Mouse (Mus musculus): ENCODE data around the gene Susd2. TPM values are rescaled to one million over a fixed set of nuclear protein-coding genes. Genes with fewer than 3 reads are reported as not detected.

Gene Susd2
- polyA plus RNA-seq, 1 experiment = 11.1 TPM

- H3K27ac ChIP-seq (ENCODE audit: control insufficient read depth, insufficient read depth, low read length) = no peak overlapping the region
- WGBS = 97% methylated on average over 7 of the region's 7 CpGs
- peaks cover 12% of the 10 kb centered on the region for H3K4me1 ChIP-seq (replicated peaks; ENCODE audit: control insufficient read depth, insufficient read depth, low read length)
- H3K4me3 ChIP-seq (ENCODE audit: control insufficient read depth, insufficient read depth, low read length) = no peak overlapping the region
- TF ChIP-seq POLR2A (IDR thresholded peaks at IDR 0.05; ENCODE audit: control insufficient read depth, extremely low read depth, insufficient read depth, low read length, poor library complexity) = no peak
- no peak for TF ChIP-seq CTCF (IDR thresholded peaks at IDR 0.05; ENCODE audit: borderline replicate concordance, control insufficient read depth, extremely low read depth, insufficient read depth, low read length, poor library complexity)
- no peak for DNase-seq
- H3K27me3 ChIP-seq (ENCODE audit: control insufficient read depth, insufficient read depth, low read length) = no peaks in the 10 kb centered on the region
- H3K36me3 ChIP-seq (ENCODE audit: control insufficient read depth, insufficient read depth, low read length) = no peaks in the 10 kb centered on the region
These were observed 2.0 kb downstream of the Susd2 start for GRCm38 (mm10) chr10:75641721-75642222.

DNA sequence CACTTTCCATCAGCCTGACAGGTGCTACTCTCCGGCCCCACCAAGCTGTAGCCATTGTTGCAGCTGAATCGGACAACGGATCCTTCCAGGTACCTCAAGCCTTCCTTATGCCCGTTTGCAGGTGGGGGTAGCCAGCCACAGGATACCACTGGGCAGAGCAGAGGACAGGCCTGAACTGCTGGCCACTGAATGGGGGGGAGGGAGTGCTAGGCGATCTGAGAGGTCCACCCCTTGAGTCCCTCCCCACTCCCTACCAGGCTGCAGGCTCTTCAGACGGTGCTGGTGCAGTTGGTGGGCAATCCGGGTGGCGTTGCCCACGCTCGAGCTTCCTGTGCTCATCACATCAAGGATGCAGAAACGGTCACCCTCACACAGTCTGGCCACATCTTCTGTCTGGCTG, 6.1 kb downstream of the Susd2 start:
- TF ChIP-seq POLR2A (IDR thresholded peaks at IDR 0.05; ENCODE audit: control insufficient read depth, extremely low read depth, insufficient read depth, low read length, poor library complexity) (no peak), CTCF (IDR thresholded peaks at IDR 0.05; ENCODE audit: borderline replicate concordance, control insufficient read depth, extremely low read depth, insufficient read depth, low read length, poor library complexity) (no peak)
- no peaks in the 10 kb centered on the region for H3K27me3 ChIP-seq (ENCODE audit: control insufficient read depth, insufficient read depth, low read length)
- DNase-seq = no peak
- H3K36me3 ChIP-seq (ENCODE audit: control insufficient read depth, insufficient read depth, low read length) = no peaks in the 10 kb centered on the region
- H3K4me3 ChIP-seq (ENCODE audit: control insufficient read depth, insufficient read depth, low read length) = no peak overlapping the region
- peaks cover 3% of the 10 kb centered on the region; the same call in 1 of the 2 replicates for H3K4me1 ChIP-seq (replicated peaks; ENCODE audit: control insufficient read depth, insufficient read depth, low read length)
- no peak overlapping the region for H3K27ac ChIP-seq (ENCODE audit: control insufficient read depth, insufficient read depth, low read length)
- WGBS = 65% methylated on average over 11 of the region's 11 CpGs

DNA sequence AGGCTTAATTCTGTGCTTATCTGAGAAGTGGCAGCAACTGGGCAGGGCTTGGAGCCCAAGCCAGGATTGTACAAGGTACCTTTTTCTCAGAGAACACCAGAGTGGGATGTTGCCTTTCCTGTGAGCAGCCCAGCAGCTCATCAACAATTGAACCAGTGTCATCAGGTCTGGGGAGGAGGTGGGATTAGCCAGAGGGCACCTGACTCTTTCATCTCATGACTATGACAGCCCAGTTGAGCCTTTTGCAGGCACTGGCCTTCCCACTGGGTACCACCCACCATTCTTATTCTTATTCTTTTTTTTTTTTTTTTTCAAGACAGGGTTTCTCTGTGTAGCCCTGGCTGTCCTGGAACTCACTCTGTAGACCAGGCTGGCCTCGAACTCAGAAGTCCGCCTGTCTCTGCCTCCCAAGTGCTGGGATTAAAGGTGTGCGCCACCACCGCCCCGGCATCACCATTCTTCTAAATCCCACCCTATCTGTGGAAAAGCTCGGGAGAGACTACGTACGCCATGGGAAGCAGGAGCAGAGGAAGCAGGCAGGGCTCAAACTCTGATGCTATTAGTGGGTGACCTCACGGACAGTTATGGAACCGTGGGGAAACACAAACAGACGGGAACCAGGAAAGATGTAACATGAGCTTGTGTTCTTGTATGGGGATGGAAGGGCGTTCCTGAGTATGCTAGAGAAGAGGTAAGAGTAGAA, 7.6 kb downstream of the Susd2 start:
- DNase-seq = no peak
- H3K4me3 ChIP-seq (ENCODE audit: control insufficient read depth, insufficient read depth, low read length) = no peak overlapping the region
- no peaks in the 10 kb centered on the region for H3K4me1 ChIP-seq (replicated peaks; ENCODE audit: control insufficient read depth, insufficient read depth, low read length)
- no peaks in the 10 kb centered on the region for H3K27me3 ChIP-seq (ENCODE audit: control insufficient read depth, insufficient read depth, low read length)
- H3K27ac ChIP-seq (ENCODE audit: control insufficient read depth, insufficient read depth, low read length) = no peak overlapping the region
- TF ChIP-seq CTCF (IDR thresholded peaks at IDR 0.05; ENCODE audit: borderline replicate concordance, control insufficient read depth, extremely low read depth, insufficient read depth, low read length, poor library complexity) = no peak
- TF ChIP-seq POLR2A (IDR thresholded peaks at IDR 0.05; ENCODE audit: control insufficient read depth, extremely low read depth, insufficient read depth, low read length, poor library complexity) = no peak
- H3K36me3 ChIP-seq (ENCODE audit: control insufficient read depth, insufficient read depth, low read length) = no peaks in the 10 kb centered on the region
- 94% methylated on average over 12 of the region's 12 CpGs for WGBS

DNA sequence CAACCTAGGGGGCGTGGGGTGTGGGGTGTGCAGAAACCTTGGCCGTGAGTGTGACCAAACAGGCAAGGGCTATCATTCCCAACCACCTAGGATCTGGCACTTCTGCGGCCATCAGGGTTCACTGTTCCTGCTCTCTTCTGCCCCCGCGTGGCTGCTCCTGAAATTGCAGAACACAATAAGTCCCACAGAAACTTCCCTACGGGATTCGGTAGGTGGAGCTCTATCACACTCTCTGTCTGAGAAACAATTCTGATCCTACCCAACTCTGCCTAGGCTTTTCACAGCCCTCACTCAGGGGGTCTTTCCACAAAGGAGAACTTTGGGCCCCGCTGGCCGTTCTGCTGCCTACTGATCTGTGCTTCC, 8.1 kb downstream of the Susd2 start:
- TF ChIP-seq CTCF (IDR thresholded peaks at IDR 0.05; ENCODE audit: borderline replicate concordance, control insufficient read depth, extremely low read depth, insufficient read depth, low read length, poor library complexity) = peak; percentile 86
- no peak for TF ChIP-seq POLR2A (IDR thresholded peaks at IDR 0.05; ENCODE audit: control insufficient read depth, extremely low read depth, insufficient read depth, low read length, poor library complexity)
- no peaks in the 10 kb centered on the region for H3K36me3 ChIP-seq (ENCODE audit: control insufficient read depth, insufficient read depth, low read length)
- no peak overlapping the region for H3K4me3 ChIP-seq (ENCODE audit: control insufficient read depth, insufficient read depth, low read length)
- H3K4me1 ChIP-seq (replicated peaks; ENCODE audit: control insufficient read depth, insufficient read depth, low read length) = no peaks in the 10 kb centered on the region
- DNase-seq = peak; percentile 85
- WGBS = 14% methylated on average over 9 of the region's 9 CpGs
- H3K27ac ChIP-seq (ENCODE audit: control insufficient read depth, insufficient read depth, low read length) = no peak overlapping the region
- H3K27me3 ChIP-seq (ENCODE audit: control insufficient read depth, insufficient read depth, low read length) = no peaks in the 10 kb centered on the region

GRCm38 (mm10) chr10:75635019-75635692, 8.7 kb downstream of the Susd2 start:
- Histone ChIP-seq H3K27ac (ENCODE audit: control insufficient read depth, insufficient read depth, low read length) (no peak overlapping the region), H3K4me1 (replicated peaks; ENCODE audit: control insufficient read depth, insufficient read depth, low read length) (no peaks in the 10 kb centered on the region), H3K36me3 (ENCODE audit: control insufficient read depth, insufficient read depth, low read length) (no peaks in the 10 kb centered on the region), H3K27me3 (ENCODE audit: control insufficient read depth, insufficient read depth, low read length) (no peaks in the 10 kb centered on the region), H3K4me3 (ENCODE audit: control insufficient read depth, insufficient read depth, low read length) (no peak overlapping the region)
- 80% methylated on average over 14 of the region's 14 CpGs for WGBS
- no peak for TF ChIP-seq CTCF (IDR thresholded peaks at IDR 0.05; ENCODE audit: borderline replicate concordance, control insufficient read depth, extremely low read depth, insufficient read depth, low read length, poor library complexity)
- no peak for TF ChIP-seq POLR2A (IDR thresholded peaks at IDR 0.05; ENCODE audit: control insufficient read depth, extremely low read depth, insufficient read depth, low read length, poor library complexity)
- no peak for DNase-seq

- TF ChIP-seq CTCF (IDR thresholded peaks at IDR 0.05; ENCODE audit: borderline replicate concordance, control insufficient read depth, extremely low read depth, insufficient read depth, low read length, poor library complexity) (no peak), POLR2A (IDR thresholded peaks at IDR 0.05; ENCODE audit: control insufficient read depth, extremely low read depth, insufficient read depth, low read length, poor library complexity) (no peak)
- no peak for DNase-seq
- no peaks in the 10 kb centered on the region for H3K27me3 ChIP-seq (ENCODE audit: control insufficient read depth, insufficient read depth, low read length)
- no peaks in the 10 kb centered on the region for H3K36me3 ChIP-seq (ENCODE audit: control insufficient read depth, insufficient read depth, low read length)
- no peaks in the 10 kb centered on the region for H3K4me1 ChIP-seq (replicated peaks; ENCODE audit: control insufficient read depth, insufficient read depth, low read length)
- H3K27ac ChIP-seq (ENCODE audit: control insufficient read depth, insufficient read depth, low read length) = no peak overlapping the region
- WGBS = 93% methylated on average over 8 of the region's 8 CpGs
- H3K4me3 ChIP-seq (ENCODE audit: control insufficient read depth, insufficient read depth, low read length) = no peak overlapping the region
These were observed 9.2 kb downstream of the Susd2 start for GRCm38 (mm10) chr10:75634610-75635009.
